In the genomic region with DNA sequence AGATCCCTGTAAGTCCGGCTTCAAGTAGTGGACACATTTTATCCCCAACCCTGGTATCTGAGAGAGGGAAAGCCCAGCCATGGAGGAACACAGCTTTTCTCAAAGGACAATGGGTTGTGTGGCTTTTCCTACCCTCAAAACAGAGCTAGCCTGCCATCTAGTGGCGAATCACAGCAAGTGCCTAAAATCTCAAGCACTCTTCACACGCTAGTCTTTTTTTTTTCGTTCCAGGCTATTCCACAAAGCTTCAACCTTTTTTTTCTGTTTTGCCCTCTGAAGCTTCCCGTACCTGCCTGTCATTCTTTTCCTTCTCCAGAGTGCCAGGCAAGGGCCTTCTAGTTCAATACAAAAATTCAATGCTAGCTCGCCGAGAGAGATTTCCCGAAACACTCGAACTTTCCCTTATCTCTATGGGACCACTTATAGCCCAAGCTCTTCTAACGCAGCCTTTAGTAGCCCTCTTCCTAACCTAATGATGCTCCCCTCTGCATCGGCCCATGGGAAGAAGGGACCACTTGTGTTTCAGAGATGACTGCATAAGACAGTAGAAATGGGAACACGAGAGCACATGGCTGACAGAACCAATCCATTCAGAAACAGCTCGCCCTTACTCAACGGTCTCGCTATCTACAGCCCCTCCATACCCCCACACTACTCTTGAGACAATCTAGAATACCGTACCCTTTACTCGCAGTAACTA, we compare ENCODE assay signal across 8 mouse cellular contexts. TPM values are rescaled to one million over a fixed set of nuclear protein-coding genes. Genes with fewer than 3 reads are reported as not detected.
A peak's percentile ranks its signal among the peaks of the same experiment; 100 is the strongest.
DNase-seq lines count a peak whose midpoint lies in the region; ATAC-seq and TF ChIP-seq lines count a peak whose summit lies in the region.

No protein-coding gene starts in this region.

- DNase-seq in ZHBTc4 (ENCODE audit: low read depth, low spot score) = peak; percentile 89
- peak; percentile 42 to 81 for DNase-seq in cerebellum, postnatal 4 days (ENCODE audit: low spot score in 2 of 2)
- DNase-seq in gastrocnemius, adult 2 months = peak; percentile 73
- peak; percentile 92 for DNase-seq in hindbrain, postnatal 0 days (ENCODE audit: low spot score)
- peak; percentile 81 for DNase-seq in left cerebral cortex, adult 18-20 months (ENCODE audit: low spot score in 2 of 2)
- peak; percentile 80 for DNase-seq in right cerebral cortex, adult 18-20 months
- peak; percentile 79 for DNase-seq in urinary bladder, postnatal 14 days (ENCODE audit: low spot score)

- H3K4me1 ChIP-seq in hindbrain, postnatal 0 days (ENCODE audit: insufficient read depth, low read length) = peaks cover 9% of the 10 kb centered on the region; the same call in 1 of the 2 replicates

- H3K27ac ChIP-seq in gastrocnemius, adult 2 months = peak overlapping the region; percentile 95
- H3K27ac ChIP-seq in hindbrain, postnatal 0 days = peak overlapping the region; percentile 90
- no peak overlapping the region for H3K27ac ChIP-seq in macrophage

- H3K4me3 ChIP-seq in gastrocnemius, adult 2 months = peak overlapping the region; percentile 73
- peak overlapping the region; percentile 67 for H3K4me3 ChIP-seq in hindbrain, postnatal 0 days (ENCODE audit: low read length)
- peak overlapping the region; percentile 51 for H3K4me3 ChIP-seq in macrophage (ENCODE audit: inconsistent target)

- H3K9ac ChIP-seq in hindbrain, postnatal 0 days (replicated peaks; ENCODE audit: low read length) = peak overlapping the region; percentile 77

- TF ChIP-seq CTCF in gastrocnemius, adult 2 months (IDR thresholded peaks at IDR 0.05) = peak; percentile 96
- peak; percentile 95 for TF ChIP-seq CTCF in hindbrain, postnatal 0 days (IDR thresholded peaks at IDR 0.05; ENCODE audit: low read depth)

- H3K9me3 ChIP-seq in hindbrain, postnatal 0 days (ENCODE audit: low read length) = no peaks in the 10 kb centered on the region

- H3K4me2 ChIP-seq in hindbrain, postnatal 0 days (ENCODE audit: low read depth, low read length) = peak overlapping the region; percentile 97

- intact Hi-C loops in gastrocnemius, adult 2 months (cut with DNase I) = loop anchor here (1.0 to 5.0 kb wide), 5 partner anchors 37 to 404 kb away; a partner anchor contains a TSS

- peak; percentile 43 for ATAC-seq in hindbrain, postnatal 0 days

- no peaks in the 10 kb centered on the region; the same call in 1 of the 2 replicates for H3K79me2 ChIP-seq in macrophage (ENCODE audit: inconsistent target)

- H3K27me3 ChIP-seq in hindbrain, postnatal 0 days (ENCODE audit: insufficient read depth, low read length) = no peaks in the 10 kb centered on the region

- no peaks in the 10 kb centered on the region for H3K36me3 ChIP-seq in hindbrain, postnatal 0 days (ENCODE audit: insufficient read depth, low read length)
- H3K36me3 ChIP-seq in macrophage (ENCODE audit: inconsistent target) = no peaks in the 10 kb centered on the region

- under 1% methylated on average over 17 of the region's 17 CpGs for WGBS in hindbrain, postnatal 0 days
- 1% methylated on average over 16 of the region's 17 CpGs for WGBS in macrophage (ENCODE audit: missing documents)

RNA-seq across cellular contexts. Expression of a gene that starts 0.9 kb away (rescaled TPM):
- 10 to 100 TPM; 11.7 to 17.6 TPM for total RNA-seq in gastrocnemius, adult 2 months (2021)
- 42.2 and 48.2 TPM in 2 replicates for total RNA-seq in hindbrain, postnatal 0 days (2014; rRNA removed)
- 63.7 and 64.6 TPM in 2 replicates for polyA plus RNA-seq in hindbrain, postnatal 0 days (2015; fragmentation: Nextera tagmentation; extraction: Ambion mirVana)
- 10 to 100 TPM; 20.5 to 21.7 TPM for total RNA-seq in left cerebral cortex, adult 18-20 months (2021)
- 10 to 100 TPM in 1 of 26 experiments, 1 to 10 TPM in 21, under 1 TPM in 4; 0.76 to 12.9 (median 2.9) TPM for total RNA-seq in macrophage (2018; cell fraction: chromatin; rRNA removed)
- 10 to 100 TPM in 25 of 26 experiments, 1 to 10 TPM in 1; 9.5 to 19.0 (median 14.0) TPM for total RNA-seq in macrophage (2018; cell fraction: cytosol; rRNA removed)
- total RNA-seq in macrophage (2018; cell fraction: nucleus; rRNA removed) = 10 to 100 TPM in 3 of 26 experiments, 1 to 10 TPM in 22, under 1 TPM in 1; 0.68 to 18.2 (median 4.7) TPM
- polyA plus RNA-seq in macrophage (2018) = 12.4 to 38.2 TPM (median 14.4 TPM) in 3 replicates

RNA-seq across cellular contexts. Expression of a gene that starts 6.5 kb away (rescaled TPM):
- 10 to 100 TPM; 23.3 to 37.8 TPM for total RNA-seq in gastrocnemius, adult 2 months (2021)
- total RNA-seq in hindbrain, postnatal 0 days (2014; rRNA removed) = 45.1 and 48.1 TPM in 2 replicates
- 278 and 289 TPM in 2 replicates for polyA plus RNA-seq in hindbrain, postnatal 0 days (2015; fragmentation: Nextera tagmentation; extraction: Ambion mirVana)
- 10 to 100 TPM; 50.7 to 60.3 TPM for total RNA-seq in left cerebral cortex, adult 18-20 months (2021)
- 10 to 100 TPM in 4 of 26 experiments, 1 to 10 TPM in 21, not detected in 1; 1.5 to 20.4 (median 5.9) TPM for total RNA-seq in macrophage (2018; cell fraction: chromatin; rRNA removed)
- total RNA-seq in macrophage (2018; cell fraction: cytosol; rRNA removed) = 10 to 100 TPM; 17.6 to 37.9 (median 25.2) TPM
- total RNA-seq in macrophage (2018; cell fraction: nucleus; rRNA removed) = 10 to 100 TPM in 6 of 26 experiments, 1 to 10 TPM in 20; 4.5 to 22.3 (median 8.0) TPM
- polyA plus RNA-seq in macrophage (2018) = 12.5 to 46.1 TPM (median 31.1 TPM) in 3 replicates

RNA-seq across cellular contexts. Expression of a gene that starts 32.4 kb away (rescaled TPM):
- 10 to 100 TPM; 49.7 to 50.8 TPM for total RNA-seq in gastrocnemius, adult 2 months (2021)
- 74.3 and 80.9 TPM in 2 replicates for total RNA-seq in hindbrain, postnatal 0 days (2014; rRNA removed)
- 102 and 104 TPM in 2 replicates for polyA plus RNA-seq in hindbrain, postnatal 0 days (2015; fragmentation: Nextera tagmentation; extraction: Ambion mirVana)
- total RNA-seq in left cerebral cortex, adult 18-20 months (2021) = 100 to 1,000 TPM; 105 to 115 TPM
- total RNA-seq in macrophage (2018; cell fraction: chromatin; rRNA removed) = 10 to 100 TPM in 19 of 26 experiments, 1 to 10 TPM in 7; 4.0 to 68.5 (median 23.6) TPM
- total RNA-seq in macrophage (2018; cell fraction: cytosol; rRNA removed) = 100 to 1,000 TPM in 16 of 26 experiments, 10 to 100 TPM in 10; 71.2 to 169 (median 108) TPM
- total RNA-seq in macrophage (2018; cell fraction: nucleus; rRNA removed) = 100 to 1,000 TPM in 11 of 26 experiments, 10 to 100 TPM in 15; 38.8 to 158 (median 98.4) TPM
- 69.4 to 127 TPM (median 122 TPM) in 3 replicates for polyA plus RNA-seq in macrophage (2018)

RNA-seq across cellular contexts. Expression of a gene that starts 39.4 kb away (rescaled TPM):
- 10 to 100 TPM; 20.7 to 22.7 TPM for total RNA-seq in gastrocnemius, adult 2 months (2021)
- total RNA-seq in hindbrain, postnatal 0 days (2014; rRNA removed) = 138 and 148 TPM in 2 replicates
- 190 and 211 TPM in 2 replicates for polyA plus RNA-seq in hindbrain, postnatal 0 days (2015; fragmentation: Nextera tagmentation; extraction: Ambion mirVana)
- 100 to 1,000 TPM in 1 of 2 experiments, 10 to 100 TPM in 1; 97.8 to 102 TPM for total RNA-seq in left cerebral cortex, adult 18-20 months (2021)
- total RNA-seq in macrophage (2018; cell fraction: chromatin; rRNA removed) = 100 to 1,000 TPM in 19 of 26 experiments, 10 to 100 TPM in 7; 49.4 to 334 (median 192) TPM
- 10 to 100 TPM in 11 of 26 experiments, 1 to 10 TPM in 15; 4.2 to 21.6 (median 9.6) TPM for total RNA-seq in macrophage (2018; cell fraction: cytosol; rRNA removed)
- 100 to 1,000 TPM in 11 of 26 experiments, 10 to 100 TPM in 15; 27.4 to 211 (median 85.4) TPM for total RNA-seq in macrophage (2018; cell fraction: nucleus; rRNA removed)
- 11.3 to 18.2 TPM (median 14.0 TPM) in 3 replicates for polyA plus RNA-seq in macrophage (2018)
